Mouse (Mus musculus) heart, embryonic 15.5 days (tissue): ENCODE measurements around the gene Txndc17. TPM values are rescaled to one million over a fixed set of nuclear protein-coding genes. Genes with fewer than 3 reads are reported as not detected.

Source experiments
- ATAC-seq: fragments of 200-750 bp; cut with Nextera tagmentation; replicated peaks from 2 replicates; pipeline ENCODE4 v1.8.0; 2017; ENCODE audit warnings: low read depth, moderate TSS enrichment; ENCODE audit not compliant: insufficient number of reproducible peaks, insufficient read depth, low FRiP score
- H3K27ac ChIP-seq: fragments of 300-500 bp; sonication (generic); 2 replicates; pipeline ENCODE4 v1.5.1; 2015; ENCODE audit warnings: mild to moderate bottlenecking, inconsistent platforms
- H3K27me3 ChIP-seq: fragments of 300-500 bp; sonication (generic); 2 replicates; pipeline ENCODE4 v1.6.1; 2015; ENCODE audit warnings: inconsistent platforms
- H3K36me3 ChIP-seq: fragments of 300-500 bp; sonication (generic); 2 replicates; pipeline ENCODE4 v1.6.1; 2015; ENCODE audit warnings: mild to moderate bottlenecking, inconsistent platforms
- H3K4me1 ChIP-seq: fragments of 300-500 bp; sonication (generic); replicated peaks from 2 replicates; pipeline ENCODE4 v1.6.1; 2015; ENCODE audit warnings: inconsistent platforms
- H3K4me2 ChIP-seq: fragments of 300-500 bp; sonication (generic); 2 replicates; pipeline ENCODE4 v1.6.1; 2015; ENCODE audit warnings: inconsistent platforms, mild to moderate bottlenecking, moderate library complexity
- H3K4me3 ChIP-seq: fragments of 300-500 bp; sonication (generic); 2 replicates; pipeline ENCODE4 v1.5.1; 2015; ENCODE audit warnings: mild to moderate bottlenecking, inconsistent platforms
- H3K9ac ChIP-seq: fragments of 300-500 bp; sonication (generic); 2 replicates; pipeline ENCODE4 v1.6.1; 2015; ENCODE audit warnings: mild to moderate bottlenecking, inconsistent platforms
- H3K9me3 ChIP-seq: fragments of 300-500 bp; sonication (generic); replicated peaks from 2 replicates; pipeline ENCODE4 v1.6.1; 2016; ENCODE audit warnings: inconsistent platforms
- WGBS: fragments of 180-500 bp; shearing (Covaris S2); methylation state at CpG from one replicate; pipeline ENCODE4 v1.1.7; 2015; ENCODE audit warnings: mixed read lengths; 5-methylcytosine and 5-hydroxymethylcytosine counted together
- polyA plus RNA-seq: library from polyadenylated mRNA; unstranded; fragments of >200 nt; fragmentation: Nextera tagmentation; extraction: Ambion mirVana; gene quantifications from 2 replicates; pipeline ENCODE4 v1.2.1, GENCODE M21; 2015

Gene Txndc17
- polyA plus RNA-seq, 1 experiment from 2014 or later, result 151 TPM

GRCm38 (mm10) chr11:72224865-72225264 lies 17.5 kb downstream of the Txndc17 start:
- Histone ChIP-seq H3K9ac (no peak overlapping the region), H3K27me3 (peaks cover 3% of the 10 kb centered on the region; the same call in 1 of the 2 replicates), H3K27ac (no peak overlapping the region), H3K36me3 (no peaks in the 10 kb centered on the region), H3K4me2 (no peak overlapping the region), H3K9me3 (no peaks in the 10 kb centered on the region), H3K4me3 (no peak overlapping the region), H3K4me1 (0 out of 2 replicates have a peak, but pooled peaks cover 4% of the 10 kb centered on the region)
- 9% methylated on average over 5 of the region's 5 CpGs for WGBS
- ATAC-seq, result no peak

GRCm38 (mm10) chr11:72226020-72226791 lies 18.9 kb downstream of the Txndc17 start:
- Histone ChIP-seq H3K9me3 (no peaks in the 10 kb centered on the region), H3K27ac (no peak overlapping the region), H3K4me1 (0 out of 2 replicates have a peak, but pooled peaks cover 4% of the 10 kb centered on the region), H3K9ac (no peak overlapping the region), H3K36me3 (no peaks in the 10 kb centered on the region), H3K27me3 (peaks cover 3% of the 10 kb centered on the region; the same call in 1 of the 2 replicates), H3K4me3 (no peak overlapping the region), H3K4me2 (no peak overlapping the region)
- ATAC-seq, result no peak
- 63% methylated on average over 10 of the region's 10 CpGs for WGBS

- no peak overlapping the region for H3K4me3 ChIP-seq
- ATAC-seq, result no peak
These were observed 19.6 kb downstream of the Txndc17 start for GRCm38 (mm10) chr11:72226901-72227300.

GRCm38 (mm10) chr11:72228513-72228912 lies 21.2 kb downstream of the Txndc17 start:
- Histone ChIP-seq H3K4me1 (0 out of 2 replicates have a peak, but pooled peaks cover 4% of the 10 kb centered on the region), H3K36me3 (no peaks in the 10 kb centered on the region), H3K4me2 (no peak overlapping the region), H3K27me3 (peaks cover 3% of the 10 kb centered on the region; the same call in 1 of the 2 replicates), H3K9ac (no peak overlapping the region), H3K27ac (no peak overlapping the region), H3K4me3 (no peak overlapping the region), H3K9me3 (no peaks in the 10 kb centered on the region)
- WGBS, result 87% methylated on average over 4 of the region's 4 CpGs
- ATAC-seq, result no peak

More at GRCm38 (mm10) chr11:72226901-72227300, 19.6 kb downstream of the Txndc17 start:
- Histone ChIP-seq H3K36me3 (no peaks in the 10 kb centered on the region), H3K9me3 (no peaks in the 10 kb centered on the region), H3K27ac (no peak overlapping the region), H3K4me2 (no peak overlapping the region), H3K27me3 (peaks cover 3% of the 10 kb centered on the region; the same call in 1 of the 2 replicates), H3K9ac (no peak overlapping the region), H3K4me1 (0 out of 2 replicates have a peak, but pooled peaks cover 4% of the 10 kb centered on the region)
- WGBS, result 80% methylated on average over 6 of the region's 6 CpGs

- no peak overlapping the region for H3K27ac ChIP-seq
- H3K9me3 ChIP-seq, result no peaks in the 10 kb centered on the region
- peaks cover 3% of the 10 kb centered on the region; the same call in 1 of the 2 replicates for H3K27me3 ChIP-seq
- no peak overlapping the region for H3K4me2 ChIP-seq
- H3K9ac ChIP-seq, result no peak overlapping the region
- no peak overlapping the region for H3K4me3 ChIP-seq
- no peaks in the 10 kb centered on the region for H3K36me3 ChIP-seq
- ATAC-seq, result no peak
- WGBS, result 79% methylated on average over 7 of the region's 7 CpGs
- H3K4me1 ChIP-seq, result no peaks in the 10 kb centered on the region
These were observed 24.7 kb downstream of the Txndc17 start for GRCm38 (mm10) chr11:72232068-72232467.

GRCm38 (mm10) chr11:72232991-72233390 lies 25.6 kb downstream of the Txndc17 start:
- 76% methylated on average over 1 of the region's 1 CpGs for WGBS
- H3K9me3 ChIP-seq, result no peaks in the 10 kb centered on the region

GRCm38 (mm10) chr11:72234013-72234412 lies 26.7 kb downstream of the Txndc17 start:
- Histone ChIP-seq H3K4me1 (no peaks in the 10 kb centered on the region), H3K9ac (no peak overlapping the region), H3K27me3 (no peaks in the 10 kb centered on the region), H3K4me3 (no peak overlapping the region), H3K27ac (no peak overlapping the region), H3K4me2 (no peak overlapping the region), H3K9me3 (no peaks in the 10 kb centered on the region), H3K36me3 (no peaks in the 10 kb centered on the region)
- ATAC-seq, result no peak
- WGBS, result 60% methylated on average over 5 of the region's 5 CpGs

More at GRCm38 (mm10) chr11:72232991-72233390, 25.6 kb downstream of the Txndc17 start:
- no peak for ATAC-seq
- no peak overlapping the region for H3K27ac ChIP-seq
- no peak overlapping the region for H3K9ac ChIP-seq
- peaks cover 3% of the 10 kb centered on the region; the same call in 1 of the 2 replicates for H3K27me3 ChIP-seq
- H3K4me1 ChIP-seq, result no peaks in the 10 kb centered on the region
- H3K4me3 ChIP-seq, result no peak overlapping the region
- H3K4me2 ChIP-seq, result no peak overlapping the region
- H3K36me3 ChIP-seq, result no peaks in the 10 kb centered on the region

GRCm38 (mm10) chr11:72240062-72240860 lies 32.9 kb downstream of the Txndc17 start:
- Histone ChIP-seq H3K4me2 (no peak overlapping the region), H3K4me1 (no peaks in the 10 kb centered on the region), H3K27ac (no peak overlapping the region), H3K9me3 (no peaks in the 10 kb centered on the region), H3K9ac (no peak overlapping the region), H3K27me3 (no peaks in the 10 kb centered on the region; the same call in none of the 2 replicates), H3K4me3 (no peak overlapping the region), H3K36me3 (no peaks in the 10 kb centered on the region)
- ATAC-seq, result no peak
- WGBS, result 61% methylated on average over 4 of the region's 4 CpGs

GRCm38 (mm10) chr11:72245196-72245753 lies 37.9 kb downstream of the Txndc17 start:
- H3K9me3 ChIP-seq, result no peaks in the 10 kb centered on the region
- no peak for ATAC-seq

GRCm38 (mm10) chr11:72255629-72256028 lies 48.3 kb downstream of the Txndc17 start:
- no peak overlapping the region for H3K9ac ChIP-seq
- no peak overlapping the region for H3K27ac ChIP-seq
- H3K4me1 ChIP-seq, result no peaks in the 10 kb centered on the region
- no peaks in the 10 kb centered on the region for H3K9me3 ChIP-seq
- H3K36me3 ChIP-seq, result no peaks in the 10 kb centered on the region
- ATAC-seq, result no peak
- H3K4me3 ChIP-seq, result no peak overlapping the region
- H3K4me2 ChIP-seq, result no peak overlapping the region
- 91% methylated on average over 4 of the region's 4 CpGs for WGBS
- peaks cover 6% of the 10 kb centered on the region; the same call in 1 of the 2 replicates for H3K27me3 ChIP-seq

More at GRCm38 (mm10) chr11:72245196-72245753, 37.9 kb downstream of the Txndc17 start:
- no peaks in the 10 kb centered on the region for H3K4me1 ChIP-seq
- no peak overlapping the region for H3K4me3 ChIP-seq
- H3K36me3 ChIP-seq, result no peaks in the 10 kb centered on the region
- no peak overlapping the region for H3K9ac ChIP-seq
- no peak overlapping the region for H3K27ac ChIP-seq
- 71% methylated on average over 8 of the region's 8 CpGs for WGBS
- H3K4me2 ChIP-seq, result no peak overlapping the region
- H3K27me3 ChIP-seq, result peaks cover 6% of the 10 kb centered on the region

GRCm38 (mm10) chr11:72256441-72256840 lies 49.1 kb downstream of the Txndc17 start:
- no peak overlapping the region for H3K4me3 ChIP-seq
- H3K4me1 ChIP-seq, result no peaks in the 10 kb centered on the region
- H3K9ac ChIP-seq, result no peak overlapping the region
- no peak overlapping the region for H3K27ac ChIP-seq
- H3K27me3 ChIP-seq, result peaks cover 6% of the 10 kb centered on the region; the same call in 1 of the 2 replicates
- H3K4me2 ChIP-seq, result no peak overlapping the region
- 69% methylated on average over 2 of the region's 2 CpGs for WGBS
- ATAC-seq, result no peak
- H3K36me3 ChIP-seq, result no peaks in the 10 kb centered on the region
- no peaks in the 10 kb centered on the region for H3K9me3 ChIP-seq
